Mouse (Mus musculus): Measurements from ENCODE around the gene Zkscan14.

Zkscan14 gene

DNA sequence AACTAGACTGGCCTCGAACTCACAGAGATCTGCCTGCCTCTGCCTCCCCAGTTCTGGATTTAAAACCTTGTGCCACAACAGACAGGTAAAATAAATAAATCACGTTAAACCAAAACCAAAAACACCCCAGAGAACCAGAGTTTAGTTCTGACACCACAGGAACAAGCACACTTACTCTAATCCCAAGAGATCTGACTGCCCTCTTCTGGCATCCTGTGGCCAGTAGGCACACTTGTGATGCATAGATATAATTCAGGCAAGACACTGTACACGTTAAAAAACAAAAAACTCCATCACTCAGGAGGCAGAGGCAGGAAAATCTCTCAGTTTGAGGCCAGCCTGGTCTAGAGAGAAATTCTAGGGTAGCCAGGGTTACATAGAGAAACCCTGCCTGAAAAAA, 778 bp upstream of the Zkscan14 start:
- DNase-seq (ENCODE audit: low read depth, low spot score) = peak; percentile 63

DNA sequence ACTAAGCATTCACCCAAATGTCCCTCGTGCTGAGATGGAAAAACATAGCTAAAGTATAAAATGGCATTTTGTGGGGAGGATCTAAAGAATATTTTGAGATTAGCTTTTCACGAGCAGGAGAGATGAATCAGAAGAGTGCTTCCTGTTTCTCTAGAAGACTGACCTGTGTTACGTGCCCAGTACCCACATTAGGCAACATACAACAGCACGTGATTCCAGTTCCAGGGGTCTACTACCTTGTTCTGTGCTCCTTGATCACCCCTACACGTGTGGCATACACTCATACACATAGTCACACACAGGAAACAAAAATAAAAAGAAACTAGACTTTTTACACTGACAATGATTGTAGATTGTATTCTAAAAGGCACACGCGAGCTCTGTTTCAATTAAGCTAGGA, 1.3 kb downstream of the Zkscan14 start:
- DNase-seq (ENCODE audit: low read depth, low spot score) = peak; percentile 45

DNA sequence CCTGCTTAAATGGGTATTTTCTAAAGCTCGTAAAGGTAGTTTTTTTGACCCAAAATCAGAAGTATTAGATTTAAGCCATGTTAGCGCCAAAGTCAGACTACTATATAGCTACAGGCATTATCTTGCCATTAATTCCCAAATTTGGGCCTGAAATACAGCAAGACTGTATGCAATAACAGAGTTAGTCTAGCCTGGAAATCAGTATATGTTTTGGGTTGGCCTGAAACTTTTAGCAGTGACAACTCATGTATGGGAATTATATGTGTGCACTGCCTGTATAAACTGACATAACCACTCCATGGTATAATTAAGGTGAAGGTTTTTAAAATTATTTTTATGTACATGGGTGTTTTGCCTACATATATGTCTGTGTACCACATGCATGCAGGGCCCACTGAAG, 9.7 kb downstream of the Zkscan14 start, which contains the start of gene Atp5j2:
Atp5j2 (minus strand) TSS at position 101 of the 400 bp plus-strand sequence.
- no peak for DNase-seq (ENCODE audit: low read depth, low spot score)

DNA sequence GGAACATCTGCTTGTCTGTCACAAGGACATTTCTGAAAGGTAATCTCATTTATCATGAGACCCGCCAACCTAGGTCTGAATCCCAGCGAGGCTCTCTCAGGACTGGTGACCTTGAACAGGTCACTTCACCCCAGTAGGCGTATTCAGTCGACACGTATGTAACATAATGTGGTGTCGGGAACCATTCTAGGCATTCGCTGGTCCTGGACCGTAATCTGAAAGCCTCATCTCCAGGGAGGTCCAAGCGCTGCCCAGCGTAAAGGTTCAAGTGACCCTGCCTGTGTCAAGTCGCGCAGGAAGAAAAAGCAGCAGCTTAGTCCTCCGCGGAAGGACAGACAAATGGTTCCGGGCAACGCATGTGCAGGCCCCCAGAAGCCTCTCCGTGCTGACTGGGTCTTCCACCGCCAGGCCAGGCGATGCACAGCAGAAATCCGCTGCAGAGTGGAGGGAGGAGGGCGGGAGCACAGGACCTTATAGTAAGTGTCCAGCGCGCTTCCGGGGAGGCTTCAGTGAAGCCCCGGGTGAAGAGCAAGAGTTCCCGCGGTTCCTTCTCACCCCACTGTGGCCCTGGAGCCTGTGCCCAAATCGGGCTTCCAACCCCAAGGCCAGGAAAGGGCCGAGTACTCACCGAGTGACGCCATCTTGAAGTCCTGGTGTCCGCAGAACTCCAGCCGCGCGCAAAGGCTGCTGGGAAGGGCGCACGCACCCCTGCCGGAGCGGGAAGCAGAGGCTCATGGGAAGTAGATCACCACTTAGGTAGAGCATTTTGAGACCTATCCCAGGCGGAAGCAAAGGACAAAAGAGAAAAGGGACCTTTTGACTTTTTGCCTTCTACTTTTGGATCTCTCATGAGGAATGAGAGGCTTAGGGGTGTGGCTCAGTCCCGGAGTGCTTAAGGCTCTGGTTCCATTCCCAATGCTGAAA, 10.5 kb downstream of the Zkscan14 start:
- DNase-seq (ENCODE audit: low read depth, low spot score) = peak; percentile 91

DNA sequence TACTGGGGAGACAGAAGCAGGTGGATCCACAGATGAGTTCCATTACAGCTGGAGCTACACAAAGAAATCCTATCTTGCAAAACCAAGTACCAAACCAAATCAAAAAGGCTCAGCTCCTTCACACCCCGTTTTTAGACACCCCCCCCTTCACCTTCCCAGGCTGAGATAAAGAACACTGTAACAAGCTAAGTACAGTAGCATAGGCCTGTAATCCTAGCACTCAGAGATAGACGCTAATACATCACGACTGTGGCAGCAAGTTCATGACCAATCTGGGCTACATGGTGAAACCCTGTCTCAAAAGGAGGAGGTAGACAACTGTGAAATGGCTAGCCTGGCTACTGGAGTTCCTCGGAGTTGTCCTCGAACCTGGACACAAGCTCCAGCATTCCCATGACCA, 11.3 kb downstream of the Zkscan14 start:
- no peak for DNase-seq (ENCODE audit: low read depth, low spot score)

DNA sequence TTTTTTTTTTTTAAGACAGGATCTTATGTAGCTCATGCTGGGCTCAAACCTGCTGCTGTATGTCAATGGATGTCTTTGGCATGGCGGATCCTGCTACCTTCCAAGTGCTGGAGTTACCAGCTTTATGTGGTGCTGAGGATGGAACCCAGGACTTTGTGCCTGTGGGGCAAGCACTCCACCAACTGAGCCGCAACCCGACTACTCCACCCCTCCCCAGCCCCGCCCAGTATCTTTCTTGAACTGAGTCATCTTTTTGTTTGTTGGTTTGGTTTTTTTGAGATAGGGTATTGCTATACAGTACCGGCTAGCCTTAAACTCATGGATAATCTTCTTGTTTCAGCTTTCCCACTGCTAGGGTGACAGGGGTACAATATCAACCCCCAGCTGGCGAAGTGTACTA, 12.3 kb downstream of the Zkscan14 start:
- DNase-seq (ENCODE audit: low read depth, low spot score) = no peak

DNA sequence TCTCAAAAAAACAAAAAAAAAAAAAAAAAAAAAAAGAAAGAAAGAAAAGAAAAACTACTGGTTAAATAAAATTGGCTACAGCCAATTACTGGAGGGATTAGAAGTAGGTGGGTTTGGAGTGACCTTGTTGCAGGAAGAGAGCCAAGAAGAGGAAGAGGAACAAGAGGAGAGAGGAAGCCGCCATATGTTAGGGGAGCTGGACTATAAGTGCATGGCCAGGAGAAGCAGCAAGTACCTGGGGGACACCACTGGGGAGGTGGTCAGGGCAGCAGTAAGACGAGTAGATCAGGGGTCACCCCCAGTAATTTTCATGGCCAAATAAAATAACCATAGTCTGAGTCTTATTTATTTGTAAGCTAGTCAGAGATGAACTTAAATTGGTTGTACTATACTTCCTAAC, 16.4 kb downstream of the Zkscan14 start:
- no peak for DNase-seq (ENCODE audit: low read depth, low spot score)

DNA sequence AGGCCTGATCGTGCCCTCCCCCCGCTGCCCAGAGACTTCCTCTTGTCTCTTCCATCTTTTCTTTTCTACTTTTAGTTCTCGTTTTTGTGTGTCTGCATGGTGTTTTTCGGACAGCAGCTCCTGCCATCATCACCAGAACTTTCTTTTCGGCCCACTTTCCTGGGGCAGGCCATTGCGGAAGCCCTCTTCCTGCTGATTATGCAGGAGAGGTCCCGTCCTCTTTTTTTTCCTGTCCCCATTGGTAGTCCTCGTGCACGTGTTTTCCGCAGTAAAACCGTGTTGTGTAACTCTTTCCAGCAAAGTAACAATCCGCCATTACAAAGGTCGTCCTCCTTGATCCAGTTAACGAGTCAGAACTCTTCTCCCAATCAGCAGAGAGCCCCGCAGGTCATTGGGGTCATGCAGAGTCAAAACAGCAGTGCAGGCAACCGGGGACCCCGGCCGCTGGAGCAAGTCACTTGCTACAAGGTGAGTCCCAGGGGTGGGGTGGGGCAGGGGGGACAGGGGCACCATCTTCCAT, 23.1 kb downstream of the Zkscan14 start:
- no peak for DNase-seq (ENCODE audit: low read depth, low spot score)

DNA sequence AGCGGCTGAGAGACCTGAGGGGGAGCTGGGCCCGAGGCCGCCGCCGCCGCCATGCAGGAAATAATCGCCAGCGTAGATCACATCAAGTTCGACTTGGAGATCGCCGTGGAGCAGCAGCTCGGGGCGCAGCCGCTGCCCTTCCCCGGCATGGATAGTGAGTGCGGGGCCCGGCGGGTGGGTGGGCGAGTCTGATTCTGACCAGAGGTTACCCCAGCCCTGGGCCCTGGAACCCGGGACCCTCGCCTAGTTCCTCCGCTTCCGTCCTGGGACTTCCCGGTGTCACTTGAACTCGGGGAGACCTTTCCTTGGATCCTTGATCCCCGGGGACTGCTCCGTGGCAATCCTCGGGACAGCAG, 34.4 kb downstream of the Zkscan14 start:
- DNase-seq (ENCODE audit: low read depth, low spot score) = no peak

DNA sequence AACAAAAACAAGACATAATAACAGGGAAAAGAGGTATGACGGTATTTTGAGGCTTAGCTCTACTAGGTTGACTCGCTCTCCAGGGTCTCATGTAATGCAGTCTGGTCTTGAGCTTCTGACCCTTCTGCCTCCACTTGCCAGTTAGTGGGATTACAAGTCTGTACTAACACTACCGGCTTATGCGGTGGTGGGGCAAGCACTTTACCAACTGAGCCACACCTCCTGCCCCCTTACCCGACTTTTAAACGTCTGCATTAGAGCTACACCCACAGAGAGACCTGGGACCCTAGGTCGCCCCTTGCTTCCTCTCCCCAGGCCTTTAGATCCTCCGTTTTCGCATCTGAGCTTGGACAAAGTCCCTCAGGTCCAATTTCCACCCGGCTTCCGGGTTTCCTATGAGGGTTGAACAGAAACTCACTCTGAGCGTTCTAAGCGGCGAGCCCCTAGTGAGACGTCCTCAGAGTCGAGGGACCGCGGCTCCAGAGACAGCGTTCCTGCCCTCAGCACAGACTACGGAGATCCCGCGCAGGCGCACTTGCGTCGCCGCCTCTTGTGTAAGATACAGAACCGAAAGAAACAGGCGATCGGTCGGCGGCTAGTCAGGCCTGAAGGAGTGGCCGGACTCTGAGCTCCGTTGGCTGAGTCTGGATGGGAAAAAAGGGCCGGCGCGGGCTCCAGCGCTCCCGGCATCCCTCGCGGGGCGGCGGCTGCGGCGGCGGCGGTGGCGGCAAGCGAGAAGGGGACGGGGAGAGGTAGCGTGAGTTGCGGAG, 34.9 kb downstream of the Zkscan14 start, which contains the start of the genes Ptcd1 and Cpsf4:
Ptcd1 (minus strand) TSS at position 573 of the 770 bp plus-strand sequence.
Cpsf4 (plus strand) TSS at position 678 of the 770 bp plus-strand sequence.
- DNase-seq (ENCODE audit: low read depth, low spot score) = peak; percentile 99

DNA sequence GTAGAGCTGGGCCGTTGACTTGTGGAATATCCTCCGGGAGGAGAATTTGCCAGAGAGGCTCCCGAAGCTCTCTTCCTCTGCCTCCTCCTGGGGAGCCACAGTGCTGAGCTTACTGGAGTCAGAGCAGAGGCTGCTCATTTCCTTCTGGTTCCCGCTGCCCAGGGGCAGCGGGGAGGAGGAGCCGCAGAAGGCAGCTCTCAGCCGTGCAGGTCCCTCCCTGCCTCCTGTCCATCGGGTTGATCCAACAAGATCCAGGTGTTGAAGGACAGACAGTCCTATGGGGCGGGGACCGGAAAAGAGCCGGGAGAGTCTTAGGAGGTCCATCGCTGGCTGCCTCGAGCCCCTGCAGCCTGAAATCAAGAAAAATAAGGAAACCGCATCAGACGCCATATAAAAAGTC, 36.5 kb downstream of the Zkscan14 start:
- no peak for DNase-seq (ENCODE audit: low read depth, low spot score)

DNA sequence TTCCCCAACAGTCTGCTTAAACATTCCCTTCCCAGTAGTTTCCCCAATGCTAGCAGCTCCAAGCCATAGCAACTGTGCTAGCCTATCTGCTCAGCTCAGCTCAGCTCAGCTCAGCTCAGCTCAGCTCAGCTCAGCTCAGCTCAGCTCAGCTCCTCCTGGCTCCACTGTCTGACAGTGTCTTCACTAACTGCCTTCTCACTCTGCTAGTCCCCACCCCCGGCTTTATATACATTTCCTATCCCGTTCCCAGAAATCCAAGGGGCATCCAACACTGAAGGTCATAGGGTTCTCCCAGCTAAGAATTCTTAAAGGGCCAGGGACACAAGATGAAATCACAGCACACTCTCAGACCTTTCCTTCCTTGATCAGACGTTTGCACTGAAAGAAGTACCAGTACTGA, 37.0 kb downstream of the Zkscan14 start:
- no peak for DNase-seq (ENCODE audit: low read depth, low spot score)

DNA sequence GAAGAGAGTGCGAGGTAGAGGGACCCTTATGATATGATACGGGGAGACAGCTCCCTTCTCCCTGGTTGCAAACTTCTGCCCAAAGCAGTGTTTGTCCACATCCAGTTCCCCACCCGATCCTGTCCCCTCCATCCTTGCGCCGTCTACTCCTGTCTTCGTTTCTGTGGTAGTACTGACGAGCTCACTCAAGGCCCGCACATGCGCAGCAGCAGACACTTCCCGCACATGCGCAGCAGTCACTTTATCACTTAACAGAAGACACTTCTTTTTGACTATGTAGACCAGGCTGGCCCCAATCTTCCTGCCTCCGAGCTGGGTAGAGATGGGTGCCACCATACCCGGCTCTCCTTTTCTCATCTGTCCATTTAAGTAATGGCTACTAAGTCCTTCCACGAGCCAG, 40.3 kb downstream of the Zkscan14 start:
- DNase-seq (ENCODE audit: low read depth, low spot score) = no peak

DNA sequence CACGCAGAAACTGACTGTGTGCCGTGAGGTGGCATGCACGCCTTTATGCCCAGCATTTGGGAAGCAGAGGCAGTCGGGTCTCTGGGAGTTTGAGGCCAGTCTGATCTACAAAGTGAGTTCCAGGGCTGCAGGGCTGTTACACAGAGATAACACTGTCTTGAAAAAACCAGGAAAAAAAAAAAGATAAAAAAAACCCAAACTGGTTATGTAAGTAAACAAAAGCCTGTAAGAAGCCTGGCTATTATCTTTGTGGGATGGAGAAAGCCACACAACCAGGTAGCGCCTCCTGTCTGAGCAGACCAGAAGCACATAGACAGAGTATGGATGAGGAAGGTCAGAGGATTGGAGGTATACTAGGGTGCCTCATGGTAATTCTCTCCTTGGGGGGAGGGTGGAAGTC, 49.0 kb downstream of the Zkscan14 start:
- no peak for DNase-seq (ENCODE audit: low read depth, low spot score)

DNA sequence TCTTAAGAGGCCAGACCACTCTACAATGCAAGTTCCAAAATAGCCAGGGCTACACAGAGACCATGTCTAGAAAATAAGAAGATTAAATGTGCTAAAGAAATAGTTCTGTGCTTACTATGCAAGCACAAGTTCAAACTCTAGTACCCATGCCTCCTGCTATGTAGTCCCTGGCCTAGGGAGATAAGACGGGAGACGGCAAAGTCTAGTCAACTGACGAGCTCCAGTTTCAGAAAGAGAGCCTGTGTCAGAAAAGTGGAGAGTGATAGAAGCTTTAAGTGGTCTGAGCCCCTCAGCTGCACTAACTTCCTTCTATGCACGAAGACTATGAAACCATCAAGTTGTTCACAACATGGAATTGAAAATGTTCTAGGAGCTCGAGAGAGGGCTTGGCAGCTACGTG, 52.4 kb downstream of the Zkscan14 start:
- DNase-seq (ENCODE audit: low read depth, low spot score) = no peak

DNA sequence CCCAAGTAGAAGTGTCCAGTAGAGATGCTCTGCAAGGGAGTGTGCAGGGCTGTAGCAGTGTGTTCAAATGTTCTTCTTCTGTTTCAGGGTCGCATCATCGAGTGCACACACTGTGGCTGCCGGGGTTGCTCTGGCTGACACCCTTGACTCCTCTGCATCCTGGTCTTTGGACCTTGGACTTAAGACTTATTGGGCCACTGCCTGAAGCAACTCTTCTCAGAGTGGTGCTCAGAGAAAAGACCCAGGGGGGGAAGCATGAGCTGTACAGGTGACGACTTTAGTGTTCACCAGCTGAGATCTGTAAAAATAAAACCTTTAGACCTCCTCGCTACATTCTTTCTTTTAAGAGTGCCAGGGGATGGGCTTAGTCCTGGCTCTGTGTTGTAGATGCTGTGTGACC, 53.9 kb downstream of the Zkscan14 start:
- DNase-seq (ENCODE audit: low read depth, low spot score) = no peak

Measured in A20 (cell line).